Mouse (Mus musculus) lung, adult 2 months (tissue): ENCODE measurements around the gene Rreb1.

Experiments used
- CTCF ChIP-seq: fragments of 200-500 bp; IDR thresholded peaks from 2 replicates; pipeline ENCODE4 v1.5.1; 2011; ENCODE audit warnings: mild to moderate bottlenecking, low read length, control low read depth; ENCODE audit not compliant: insufficient read depth
- POLR2A ChIP-seq: fragments of 200-500 bp; IDR thresholded peaks from 2 replicates; pipeline ENCODE4 v1.6.1; 2011; ENCODE audit warnings: low read depth, mild to moderate bottlenecking, control low read depth, low read length, borderline replicate concordance; ENCODE audit errors: extremely low read depth

- TF ChIP-seq CTCF (no peak), POLR2A (no peak)
These were observed 85.4 kb downstream of the Rreb1 start for GRCm38 (mm10) chr13:37863643-37864042.
